Mouse (Mus musculus) midbrain, postnatal 0 days (tissue): Measurements from ENCODE around the gene Palld. TPM values are rescaled to one million over a fixed set of nuclear protein-coding genes. Genes with fewer than 3 reads are reported as not detected.

Experiments
- ATAC-seq: fragments of 200-750 bp; cut with Nextera tagmentation; 2 replicates; pipeline ENCODE4 v1.8.0; 2017; ENCODE audit warnings: moderate number of reproducible peaks, mild to moderate bottlenecking, moderate TSS enrichment, moderate library complexity; ENCODE audit not compliant: low FRiP score
- DNase-seq: peaks from one replicate; pipeline ENCODE4 v3.0.0-alpha.2; 2015; ENCODE audit warnings: low spot score
- H3K27ac ChIP-seq: fragments of 300-500 bp; sonication (generic); 2 replicates; pipeline ENCODE4 v1.5.1; 2014; ENCODE audit warnings: low read depth, mild to moderate bottlenecking, low read length, mixed read lengths
- H3K27me3 ChIP-seq: fragments of 300-500 bp; sonication (generic); 2 replicates; pipeline ENCODE4 v1.6.1; 2014; ENCODE audit warnings: low read length, control low read depth, mixed read lengths; ENCODE audit not compliant: insufficient read depth
- H3K36me3 ChIP-seq: fragments of 300-500 bp; sonication (generic); 2 replicates; pipeline ENCODE4 v1.6.1; 2014; ENCODE audit warnings: low read length, control low read depth, mixed read lengths; ENCODE audit not compliant: insufficient read depth
- H3K4me1 ChIP-seq: fragments of 300-500 bp; sonication (generic); 2 replicates; pipeline ENCODE4 v1.6.1; 2014; ENCODE audit warnings: mild to moderate bottlenecking, control low read depth, antibody characterized with exemption, low read length, mixed read lengths; ENCODE audit not compliant: insufficient read depth
- H3K4me2 ChIP-seq: fragments of 300-500 bp; sonication (generic); 2 replicates; pipeline ENCODE4 v1.6.1; 2014; ENCODE audit warnings: low read depth, mild to moderate bottlenecking, low read length, mixed read lengths; ENCODE audit not compliant: poor library complexity, severe bottlenecking
- H3K4me3 ChIP-seq: fragments of 300-500 bp; sonication (generic); 2 replicates; pipeline ENCODE4 v1.5.1; 2014; ENCODE audit warnings: low read depth, mild to moderate bottlenecking, low read length, moderate library complexity
- H3K9ac ChIP-seq: fragments of 300-500 bp; sonication (generic); replicated peaks from 2 replicates; pipeline ENCODE4 v1.6.1; 2014; ENCODE audit warnings: mild to moderate bottlenecking, low read length, moderate library complexity, mixed read lengths; ENCODE audit not compliant: poor library complexity, severe bottlenecking
- H3K9me3 ChIP-seq: fragments of 300-500 bp; sonication (generic); 2 replicates; pipeline ENCODE4 v1.6.1; 2016; ENCODE audit warnings: low read length, control low read depth
- CTCF ChIP-seq: IDR thresholded peaks from 2 replicates; pipeline ENCODE4 v1.5.1; 2016; ENCODE audit warnings: antibody characterized with exemption, mild to moderate bottlenecking
- WGBS: fragments of 180-500 bp; shearing (Covaris S2); extraction: QIAGEN DNeasy Blood & Tissue Kit; methylation state at CpG from one replicate; pipeline ENCODE4 v1.1.7; 2014; 5-methylcytosine and 5-hydroxymethylcytosine counted together
- polyA plus RNA-seq: library from polyadenylated mRNA; unstranded; fragments of >200 nt; fragmentation: Nextera tagmentation; extraction: Ambion mirVana; gene quantifications from 2 replicates; pipeline ENCODE4 v1.2.1, GENCODE M21; 2015
- total RNA-seq: library from RNA; depleted of rRNA; stranded (reverse); fragments of >200 nt; gene quantifications from 2 replicates; pipeline ENCODE4 v1.2.3, GENCODE M21; 2014

Palld gene
- total and polyA plus RNA-seq, 2 experiments from 2014 or later, result 3.9 to 10.8 TPM

DNA sequence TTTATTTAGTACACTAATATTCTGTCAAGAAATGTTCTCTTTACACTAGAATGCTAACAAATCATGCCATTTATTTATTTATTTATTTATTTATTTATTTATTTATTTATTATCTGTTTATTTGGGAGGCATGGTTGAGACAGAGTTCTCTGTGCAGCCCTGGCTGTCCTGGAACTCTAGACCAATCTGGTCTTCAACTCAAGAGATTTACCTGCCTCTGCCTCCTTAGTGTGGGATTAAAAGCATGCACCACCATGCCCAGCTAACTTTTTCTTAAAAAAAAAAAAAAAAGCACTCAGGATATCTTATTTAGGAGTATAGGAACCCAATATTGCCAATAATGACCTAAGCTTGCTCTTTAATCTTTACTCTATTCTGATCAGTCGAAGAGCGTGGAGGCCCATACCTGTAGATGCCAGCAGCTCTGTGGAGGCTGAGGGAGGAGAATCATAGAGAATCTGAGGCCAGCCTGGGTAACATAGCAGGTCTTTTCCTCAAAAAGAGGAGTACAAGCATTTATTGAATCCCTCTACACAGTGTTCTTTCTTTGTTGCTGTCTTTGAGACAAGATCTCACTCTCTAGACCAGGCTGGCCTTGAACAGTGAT lies 415.5 kb downstream of the Palld start:
- Histone ChIP-seq H3K27ac (peak overlapping the region; percentile 86), H3K4me3 (no peak overlapping the region)

DNA sequence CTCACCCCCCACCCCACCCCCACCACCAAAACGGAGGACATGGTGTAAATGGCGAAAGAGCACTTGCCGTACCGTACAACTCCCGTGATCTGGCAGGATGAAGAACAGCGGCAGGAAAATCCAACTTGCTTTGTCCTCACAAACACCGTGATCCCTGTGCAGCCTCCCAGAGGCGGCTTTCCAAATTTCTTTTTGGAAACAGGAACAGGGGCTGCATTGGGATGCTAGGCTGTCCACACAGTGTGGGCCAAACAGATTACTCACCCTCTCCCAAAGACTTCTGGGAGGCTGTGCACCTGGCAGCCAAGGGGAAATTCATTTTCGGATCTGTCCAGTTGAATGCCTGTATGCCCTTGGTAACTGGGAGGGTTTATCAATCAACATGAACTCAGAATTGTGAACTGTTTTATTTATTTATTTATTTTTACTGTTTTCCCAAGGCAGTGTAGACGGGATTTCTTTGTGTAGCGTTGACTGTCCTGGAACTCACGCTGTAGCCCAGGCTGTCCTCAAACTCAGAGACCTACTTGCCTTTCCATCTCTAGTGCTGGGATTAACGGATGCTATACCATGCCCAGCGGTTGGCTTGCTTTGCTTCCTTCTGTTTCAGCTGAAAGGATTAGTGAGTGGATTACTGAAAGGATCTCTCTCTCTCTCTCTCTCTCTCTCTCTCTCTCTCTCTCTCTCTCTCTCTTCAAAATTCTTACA lies 422.1 kb downstream of the Palld start:
- no peak overlapping the region for H3K27ac ChIP-seq
- 78% methylated on average over 14 of the region's 14 CpGs for WGBS
- ATAC-seq (no peak), DNase-seq (peak; percentile 16)
- no peak overlapping the region for H3K4me3 ChIP-seq
- TF ChIP-seq CTCF, result no peak
- no peaks in the 10 kb centered on the region for H3K27me3 ChIP-seq
- H3K9ac ChIP-seq, result no peak overlapping the region
- H3K4me1 ChIP-seq, result no peaks in the 10 kb centered on the region
- H3K4me2 ChIP-seq, result no peak overlapping the region
- no peaks in the 10 kb centered on the region for H3K36me3 ChIP-seq
- no peaks in the 10 kb centered on the region for H3K9me3 ChIP-seq

More for the DNA sequence above, 415.5 kb downstream of the Palld start:
- ATAC-seq, result peak; percentile 20; the same call in 1 of the 2 replicates
- no peak for TF ChIP-seq CTCF
- 96% methylated on average over 2 of the region's 2 CpGs for WGBS
- Histone ChIP-seq H3K4me1 (peaks cover 4% of the 10 kb centered on the region; the same call in 1 of the 2 replicates), H3K27me3 (no peaks in the 10 kb centered on the region), H3K36me3 (no peaks in the 10 kb centered on the region), H3K4me2 (no peak overlapping the region), H3K9ac (0 out of 2 replicates have a peak overlapping the region, but pooled peaks have one; percentile 54), H3K9me3 (no peaks in the 10 kb centered on the region)
- no peak for DNase-seq

DNA sequence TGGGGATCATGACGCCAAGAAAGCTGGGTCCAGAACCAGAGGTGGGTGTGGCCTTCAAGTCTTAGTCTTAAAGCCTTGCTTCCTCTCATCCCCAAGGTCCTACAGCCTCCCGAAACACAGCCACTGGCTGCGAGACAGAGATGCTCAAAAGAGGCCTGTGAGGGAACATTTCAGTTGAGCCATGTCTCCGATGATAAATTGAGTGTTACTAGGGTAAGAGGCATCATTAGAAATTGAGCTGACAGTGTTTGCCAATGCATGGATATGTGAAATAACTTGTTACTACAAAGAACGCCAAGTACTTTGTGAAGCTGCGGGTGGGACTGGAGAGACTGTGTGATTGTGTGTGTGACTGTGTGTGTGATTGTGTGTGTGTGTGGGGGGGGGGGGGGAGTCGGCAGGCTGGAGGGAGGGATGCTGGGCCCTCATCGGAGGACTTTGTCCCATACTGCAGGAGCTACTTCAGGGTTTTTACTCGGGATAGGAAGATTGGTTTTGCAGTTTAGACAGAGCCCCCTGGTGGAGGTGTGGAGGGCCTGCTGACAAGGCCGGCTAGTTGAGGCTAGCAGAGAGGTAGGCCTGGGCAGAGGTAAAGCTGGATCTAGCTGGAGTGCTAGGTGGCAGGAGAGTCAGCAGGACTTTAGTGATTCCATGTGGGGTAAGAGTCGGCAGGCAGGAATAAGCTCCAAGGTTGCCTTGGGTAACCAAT lies 422.8 kb downstream of the Palld start:
- Histone ChIP-seq H3K9ac (no peak overlapping the region), H3K27me3 (no peaks in the 10 kb centered on the region), H3K27ac (no peak overlapping the region), H3K4me3 (no peak overlapping the region), H3K9me3 (no peaks in the 10 kb centered on the region), H3K36me3 (no peaks in the 10 kb centered on the region), H3K4me2 (no peak overlapping the region), H3K4me1 (no peaks in the 10 kb centered on the region)
- DNase-seq, result peak; percentile 20
- peak; percentile 62 for TF ChIP-seq CTCF
- ATAC-seq, result no peak
- 62% methylated on average over 10 of the region's 11 CpGs for WGBS

DNA sequence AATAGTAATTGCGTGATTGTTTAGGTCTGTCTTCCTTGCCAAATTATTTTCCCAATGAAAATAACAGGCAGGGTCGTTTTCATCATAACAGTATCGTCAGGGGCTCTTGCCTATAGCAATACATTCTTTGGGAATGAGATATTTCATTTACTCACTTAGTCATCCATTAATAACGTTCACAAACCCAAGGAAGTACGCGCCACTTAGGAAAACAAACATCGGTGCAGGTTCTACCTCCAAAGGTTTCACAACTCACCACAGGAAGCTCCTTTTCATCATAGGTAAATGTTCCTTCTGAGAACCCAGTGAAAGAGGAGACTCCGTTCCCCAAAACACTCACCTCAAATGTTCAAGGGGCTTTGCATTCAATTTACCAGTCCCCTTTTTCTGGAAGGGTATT lies 423.7 kb downstream of the Palld start:
- WGBS, result 90% methylated on average over 8 of the region's 8 CpGs
- Histone ChIP-seq H3K4me1 (no peaks in the 10 kb centered on the region), H3K36me3 (no peaks in the 10 kb centered on the region), H3K27me3 (no peaks in the 10 kb centered on the region), H3K9me3 (no peaks in the 10 kb centered on the region), H3K9ac (no peak overlapping the region), H3K4me3 (no peak overlapping the region), H3K27ac (no peak overlapping the region), H3K4me2 (no peak overlapping the region)
- no peak for TF ChIP-seq CTCF
- ATAC-seq (no peak), DNase-seq (no peak)

DNA sequence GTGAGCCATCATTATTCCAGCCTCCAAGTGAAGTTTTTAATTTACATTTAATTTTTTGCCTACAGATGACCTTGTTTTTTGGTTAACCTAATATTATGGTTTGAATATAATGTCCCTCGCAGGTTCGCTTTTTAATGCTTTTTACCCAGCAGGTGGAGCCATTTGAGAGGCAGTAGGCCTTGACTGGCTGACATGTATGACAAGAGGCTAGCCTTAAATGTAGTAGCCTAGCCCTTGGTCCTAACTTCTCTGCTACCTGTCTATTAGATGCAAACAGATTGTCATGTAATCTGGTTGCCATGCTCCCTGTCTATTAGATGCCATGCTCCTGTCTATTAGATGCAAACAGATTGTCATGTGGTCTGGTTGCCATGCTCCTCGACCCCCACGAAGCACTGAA lies 424.3 kb downstream of the Palld start:
- Histone ChIP-seq H3K4me1 (no peaks in the 10 kb centered on the region), H3K9me3 (no peaks in the 10 kb centered on the region), H3K4me3 (no peak overlapping the region), H3K27ac (no peak overlapping the region), H3K9ac (no peak overlapping the region), H3K36me3 (no peaks in the 10 kb centered on the region), H3K4me2 (no peak overlapping the region), H3K27me3 (no peaks in the 10 kb centered on the region)
- DNase-seq (no peak), ATAC-seq (no peak)
- TF ChIP-seq CTCF, result peak; percentile 13
- WGBS, result 92% methylated on average over 4 of the region's 4 CpGs

DNA sequence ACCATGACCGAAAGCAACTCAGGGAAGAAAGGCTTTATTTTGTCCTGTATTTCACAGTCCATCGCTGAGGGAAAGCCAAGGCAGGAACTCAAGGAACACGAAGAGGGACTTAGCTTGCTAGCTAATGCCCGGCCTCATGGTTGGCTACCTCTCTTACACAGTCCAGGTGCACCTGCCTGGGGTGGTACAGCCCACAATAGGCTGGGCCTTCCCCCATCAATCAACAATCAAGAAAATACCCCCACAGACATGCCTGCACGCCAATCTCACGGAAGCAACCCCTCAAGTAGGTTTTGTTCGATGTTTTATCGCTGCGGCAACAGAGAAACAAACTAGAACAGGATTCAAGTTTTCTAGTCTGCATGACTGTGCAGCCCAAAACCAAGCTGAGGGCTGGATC lies 426.3 kb downstream of the Palld start:
- Histone ChIP-seq H3K4me2 (no peak overlapping the region), H3K27ac (no peak overlapping the region), H3K36me3 (no peaks in the 10 kb centered on the region), H3K4me3 (no peak overlapping the region), H3K4me1 (no peaks in the 10 kb centered on the region), H3K9me3 (no peaks in the 10 kb centered on the region), H3K27me3 (no peaks in the 10 kb centered on the region), H3K9ac (no peak overlapping the region)
- ATAC-seq (no peak), DNase-seq (no peak)
- WGBS, result 85% methylated on average over 9 of the region's 9 CpGs
- no peak for TF ChIP-seq CTCF
